Mouse (Mus musculus) embryonic facial prominence, embryonic 15.5 days (tissue): ENCODE data around the gene Efhd1. TPM values are rescaled to one million over a fixed set of nuclear protein-coding genes. Genes with fewer than 3 reads are reported as not detected.

ENCODE experiments used
- ATAC-seq: fragments of 200-750 bp; cut with Nextera tagmentation; 2 replicates; pipeline ENCODE4 v1.8.0; 2017; ENCODE audit warnings: low read depth, moderate TSS enrichment; ENCODE audit not compliant: insufficient number of reproducible peaks, low FRiP score, low TSS enrichment
- H3K27ac ChIP-seq: fragments of 300-500 bp; sonication (generic); replicated peaks from 2 replicates; pipeline ENCODE4 v1.5.1; 2015; ENCODE audit warnings: mild to moderate bottlenecking, inconsistent platforms
- H3K27me3 ChIP-seq: fragments of 300-500 bp; sonication (generic); 2 replicates; pipeline ENCODE4 v1.6.1; 2015; ENCODE audit warnings: inconsistent platforms
- H3K36me3 ChIP-seq: fragments of 300-500 bp; sonication (generic); 2 replicates; pipeline ENCODE4 v1.6.1; 2015; ENCODE audit warnings: mild to moderate bottlenecking, inconsistent platforms
- H3K4me1 ChIP-seq: fragments of 300-500 bp; sonication (generic); 2 replicates; pipeline ENCODE4 v1.6.1; 2015; ENCODE audit warnings: inconsistent platforms
- H3K4me2 ChIP-seq: fragments of 300-500 bp; sonication (generic); replicated peaks from 2 replicates; pipeline ENCODE4 v1.6.1; 2015; ENCODE audit warnings: mild to moderate bottlenecking, inconsistent platforms
- H3K4me3 ChIP-seq: fragments of 300-500 bp; sonication (generic); replicated peaks from 2 replicates; pipeline ENCODE4 v1.5.1; 2015; ENCODE audit warnings: mild to moderate bottlenecking, inconsistent platforms
- H3K9ac ChIP-seq: fragments of 300-500 bp; sonication (generic); 2 replicates; pipeline ENCODE4 v1.6.1; 2015; ENCODE audit warnings: inconsistent platforms
- H3K9me3 ChIP-seq: fragments of 300-500 bp; sonication (generic); replicated peaks from 2 replicates; pipeline ENCODE4 v1.6.1; 2016; ENCODE audit warnings: inconsistent platforms
- WGBS: fragments of 180-500 bp; shearing (Covaris S2); methylation state at CpG from one replicate; pipeline ENCODE4 v1.1.7; 2015; 5-methylcytosine and 5-hydroxymethylcytosine counted together
- polyA plus RNA-seq: library from polyadenylated mRNA; unstranded; fragments of >200 nt; fragmentation: Nextera tagmentation; extraction: Ambion mirVana; gene quantifications from 2 replicates; pipeline ENCODE4 v1.2.1, GENCODE M21; 2015

Efhd1 gene
- polyA plus RNA-seq, 1 experiment from 2014 or later: 2.8 TPM

DNA sequence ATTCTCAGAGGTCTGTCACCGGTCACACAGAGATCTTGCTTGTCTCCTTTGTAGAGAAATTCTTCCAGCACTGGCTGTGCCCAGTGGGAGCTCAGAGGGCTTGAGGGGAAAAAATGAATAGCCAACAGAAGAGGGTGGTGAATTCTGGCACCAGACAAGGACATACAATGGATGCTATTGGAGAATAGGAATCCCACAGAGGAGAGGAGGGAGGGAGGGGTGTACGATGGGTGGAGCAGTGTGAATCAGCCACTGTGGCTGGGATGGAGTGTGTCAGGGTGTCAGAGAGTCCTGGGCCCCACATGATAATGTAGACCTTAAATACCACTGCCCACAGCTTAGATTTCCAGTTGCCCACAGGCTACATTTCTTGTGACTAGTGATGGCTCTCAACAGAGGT lies 22.9 kb downstream of the Efhd1 start:
- Histone ChIP-seq H3K9ac (no peak overlapping the region), H3K27me3 (no peaks in the 10 kb centered on the region), H3K27ac (no peak overlapping the region), H3K4me3 (no peak overlapping the region), H3K4me1 (no peaks in the 10 kb centered on the region), H3K36me3 (no peaks in the 10 kb centered on the region), H3K4me2 (no peak overlapping the region), H3K9me3 (no peaks in the 10 kb centered on the region)
- ATAC-seq: no peak
- WGBS: 53% methylated on average over 2 of the region's 2 CpGs

DNA sequence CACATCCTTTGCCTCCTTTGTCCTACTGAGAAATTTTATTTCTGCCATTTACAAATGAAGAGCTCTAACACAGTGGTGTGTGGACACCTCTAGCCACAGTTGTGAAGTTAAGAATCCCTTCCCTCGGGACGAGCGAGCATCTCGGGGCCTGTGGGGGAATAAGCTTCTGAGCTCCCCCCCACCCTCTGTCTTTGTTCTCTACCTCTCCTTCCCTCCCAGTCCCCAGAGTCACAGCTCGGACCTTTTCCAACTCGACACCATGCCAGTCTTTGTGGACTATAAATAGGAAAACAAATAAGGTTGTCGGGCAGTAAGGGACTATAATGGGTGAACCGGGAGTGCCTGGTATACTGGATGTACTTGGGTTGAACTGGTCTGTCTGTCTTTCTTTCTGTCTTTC lies 27.3 kb downstream of the Efhd1 start:
- Histone ChIP-seq H3K36me3 (no peaks in the 10 kb centered on the region), H3K4me2 (no peak overlapping the region), H3K9me3 (no peaks in the 10 kb centered on the region), H3K27ac (no peak overlapping the region), H3K27me3 (no peaks in the 10 kb centered on the region), H3K4me1 (no peaks in the 10 kb centered on the region), H3K4me3 (no peak overlapping the region), H3K9ac (no peak overlapping the region)
- no peak for ATAC-seq
- WGBS: 78% methylated on average over 8 of the region's 8 CpGs

DNA sequence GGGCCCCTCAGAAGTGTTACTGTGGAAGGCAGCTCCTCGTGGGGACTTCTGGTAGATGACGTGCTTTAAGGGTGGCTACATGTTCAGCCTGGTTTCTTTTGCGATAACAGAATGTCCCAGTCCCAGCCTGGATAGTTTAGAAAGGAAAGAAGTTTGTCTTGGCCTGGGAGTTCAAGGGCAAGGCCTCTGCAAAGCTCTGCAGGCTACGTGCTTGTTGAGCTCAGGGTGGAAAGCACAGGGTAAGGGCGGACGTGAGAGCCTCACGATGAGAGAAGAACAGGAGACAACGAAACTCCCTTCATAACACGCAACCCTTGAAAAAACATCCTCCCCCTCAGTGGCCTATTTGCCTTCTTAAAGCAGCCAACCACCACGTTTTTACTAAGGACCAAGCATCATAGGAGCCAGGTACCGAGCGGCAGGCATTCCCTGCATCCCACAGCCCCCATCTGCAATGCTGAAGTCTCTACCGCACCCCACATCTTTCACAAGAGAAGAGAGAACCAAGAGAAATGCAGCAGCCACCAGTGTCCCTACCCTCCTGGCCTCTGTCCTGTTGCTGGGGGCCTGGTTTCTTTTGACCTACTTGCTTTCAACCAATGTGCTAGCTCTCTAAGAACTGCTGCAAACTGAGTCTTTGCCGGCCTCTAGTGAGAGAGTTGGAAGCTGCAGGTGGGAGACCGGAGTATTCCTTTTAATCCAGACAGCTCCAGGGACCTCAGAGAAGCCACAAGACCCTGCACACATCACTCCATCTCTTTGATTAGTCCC lies 28.4 kb downstream of the Efhd1 start:
- Histone ChIP-seq H3K4me3 (no peak overlapping the region), H3K4me1 (no peaks in the 10 kb centered on the region), H3K4me2 (no peak overlapping the region), H3K36me3 (no peaks in the 10 kb centered on the region), H3K9me3 (no peaks in the 10 kb centered on the region), H3K27me3 (no peaks in the 10 kb centered on the region), H3K9ac (no peak overlapping the region), H3K27ac (no peak overlapping the region)
- ATAC-seq: no peak
- WGBS: 67% methylated on average over 15 of the region's 15 CpGs

DNA sequence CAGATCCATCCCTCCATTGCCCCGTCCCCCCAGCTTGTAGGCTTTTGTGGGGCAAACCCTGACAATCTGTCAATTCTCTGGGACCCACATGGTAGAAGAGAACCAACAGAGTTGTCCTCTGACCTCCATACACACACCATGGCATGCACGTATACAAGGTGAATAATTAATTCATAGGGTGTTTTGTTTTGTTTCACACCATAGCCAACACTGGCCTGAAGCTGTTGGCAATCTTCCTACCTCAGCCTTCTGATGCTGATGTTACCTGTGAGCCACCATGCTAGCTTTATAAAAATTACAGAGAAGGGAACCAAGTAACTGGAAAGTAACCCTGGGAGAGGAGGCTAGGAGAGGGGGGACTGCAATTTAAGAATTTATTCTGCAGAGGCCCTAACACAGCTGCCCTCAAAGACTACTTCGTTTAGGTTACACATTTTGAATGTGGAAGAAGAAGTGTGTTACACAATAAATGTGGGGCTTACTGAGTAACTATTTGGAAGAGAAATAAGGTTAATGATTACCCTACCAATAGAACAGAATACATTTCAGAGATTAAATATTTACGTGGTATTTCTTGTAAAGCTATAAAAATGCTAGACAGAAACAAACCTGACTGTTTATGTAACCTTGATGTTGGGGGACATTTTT lies 30.0 kb downstream of the Efhd1 start:
- Histone ChIP-seq H3K9me3 (no peaks in the 10 kb centered on the region), H3K9ac (no peak overlapping the region), H3K4me3 (no peak overlapping the region), H3K36me3 (no peaks in the 10 kb centered on the region), H3K4me2 (no peak overlapping the region), H3K4me1 (no peaks in the 10 kb centered on the region), H3K27me3 (no peaks in the 10 kb centered on the region), H3K27ac (no peak overlapping the region)
- WGBS: 71% methylated on average over 4 of the region's 4 CpGs
- no peak for ATAC-seq

DNA sequence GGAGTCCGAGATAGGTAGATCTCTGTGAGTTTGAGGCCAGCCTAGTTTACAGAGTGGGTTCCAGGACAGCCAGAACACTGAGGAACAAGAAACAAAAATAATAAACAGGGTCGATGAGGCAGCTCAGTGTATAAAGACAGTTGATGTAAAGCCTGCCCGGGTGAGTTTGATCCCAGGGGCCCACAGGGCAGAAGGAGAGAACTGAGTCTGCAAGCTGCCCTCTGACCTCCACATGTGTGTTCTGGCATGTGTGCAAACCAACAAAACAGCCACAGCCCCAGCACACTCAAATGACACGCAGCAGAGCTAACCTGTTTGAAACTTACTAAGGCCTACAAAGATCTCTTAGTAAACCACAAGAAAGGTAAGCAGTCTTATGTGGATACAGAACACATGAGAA lies 30.8 kb downstream of the Efhd1 start:
- no peaks in the 10 kb centered on the region for H3K36me3 ChIP-seq
- H3K9ac ChIP-seq: no peak overlapping the region
- no peaks in the 10 kb centered on the region for H3K27me3 ChIP-seq
- ATAC-seq: no peak
- H3K4me3 ChIP-seq: no peak overlapping the region
- no peaks in the 10 kb centered on the region for H3K4me1 ChIP-seq
- no peak overlapping the region for H3K27ac ChIP-seq
- H3K4me2 ChIP-seq: no peak overlapping the region
- H3K9me3 ChIP-seq: no peaks in the 10 kb centered on the region
- WGBS: 52% methylated on average over 4 of the region's 4 CpGs

DNA sequence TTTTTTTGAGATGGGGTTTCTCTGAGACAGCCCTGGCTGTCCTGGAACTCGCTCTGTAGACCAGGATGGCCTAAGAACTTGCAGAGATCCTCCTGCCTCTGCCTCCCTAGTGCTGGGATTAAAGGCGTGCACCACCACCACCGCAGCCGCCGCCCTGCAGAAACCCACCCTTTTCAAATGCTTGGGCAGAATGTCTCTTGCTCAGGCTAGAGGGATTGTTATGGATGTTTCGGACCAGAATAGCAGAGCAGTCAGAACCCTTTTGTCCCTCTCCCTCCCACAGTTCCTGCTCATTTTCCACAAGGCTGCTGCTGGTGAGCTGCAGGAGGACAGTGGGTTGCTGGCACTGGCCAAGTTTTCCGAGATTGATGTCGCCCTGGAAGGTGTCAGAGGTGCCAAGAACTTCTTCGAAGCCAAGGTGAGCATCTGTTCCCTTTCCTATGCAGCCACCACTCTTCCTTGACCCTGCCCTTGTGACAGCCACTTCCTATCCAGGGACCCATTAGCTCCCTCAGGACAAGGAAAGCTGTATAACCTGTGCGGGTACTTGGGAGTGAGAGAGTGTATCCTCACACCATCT lies 33.3 kb downstream of the Efhd1 start:
- Histone ChIP-seq H3K4me1 (no peaks in the 10 kb centered on the region), H3K9ac (no peak overlapping the region), H3K27me3 (no peaks in the 10 kb centered on the region), H3K4me2 (no peak overlapping the region), H3K27ac (no peak overlapping the region), H3K4me3 (no peak overlapping the region), H3K36me3 (no peaks in the 10 kb centered on the region), H3K9me3 (no peaks in the 10 kb centered on the region)
- ATAC-seq: no peak
- 84% methylated on average over 10 of the region's 10 CpGs for WGBS

DNA sequence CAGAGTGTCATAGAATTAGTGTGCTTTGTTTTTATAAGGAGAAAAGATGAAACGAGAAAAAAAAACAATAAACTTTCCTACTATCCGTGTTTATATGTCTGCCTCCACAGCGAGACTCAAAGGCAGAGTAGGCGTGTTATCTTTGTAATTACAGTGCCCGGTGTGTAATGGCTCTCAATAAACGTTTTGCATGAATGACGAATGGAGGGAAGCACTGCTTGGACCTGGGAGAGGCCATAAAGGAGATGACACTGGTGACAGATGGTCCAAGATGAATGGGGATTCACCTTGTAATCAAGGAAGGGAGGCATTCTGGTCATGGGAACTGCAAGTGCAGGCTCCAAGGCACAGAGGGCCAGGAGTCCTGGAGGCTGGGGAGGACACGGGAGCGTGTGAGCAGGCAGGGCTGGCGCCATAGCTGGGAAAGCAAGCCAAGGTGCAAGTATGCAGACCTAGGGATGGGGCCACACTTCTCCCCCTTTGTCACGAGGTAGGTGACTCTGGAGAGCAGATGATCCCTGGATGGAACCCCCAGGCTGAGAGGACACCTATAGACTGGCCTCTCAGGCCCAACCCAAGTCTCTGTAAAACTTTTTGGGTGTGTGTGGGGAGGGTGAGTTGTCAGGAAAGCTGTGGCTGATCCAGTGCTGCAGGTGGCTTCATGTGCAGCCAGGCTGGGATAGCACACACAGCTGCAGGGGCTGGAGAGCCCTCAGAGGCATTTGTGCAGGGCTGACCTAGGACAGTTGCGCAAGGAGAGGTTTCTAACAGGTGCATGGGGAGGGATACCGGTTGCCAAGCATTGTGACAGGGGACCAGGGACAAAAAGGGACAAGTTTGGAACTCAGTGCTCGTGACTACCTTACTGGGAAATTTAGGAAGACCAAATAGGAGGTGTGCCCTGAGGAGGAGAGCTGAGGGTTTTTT lies 36.5 kb downstream of the Efhd1 start:
- no peaks in the 10 kb centered on the region for H3K4me1 ChIP-seq
- H3K9ac ChIP-seq: no peak overlapping the region
- H3K27me3 ChIP-seq: no peaks in the 10 kb centered on the region
- H3K36me3 ChIP-seq: no peaks in the 10 kb centered on the region
- no peak overlapping the region for H3K4me3 ChIP-seq
- H3K27ac ChIP-seq: no peak overlapping the region
- H3K4me2 ChIP-seq: no peak overlapping the region
- 74% methylated on average over 14 of the region's 14 CpGs for WGBS
- H3K9me3 ChIP-seq: no peaks in the 10 kb centered on the region
- no peak for ATAC-seq

DNA sequence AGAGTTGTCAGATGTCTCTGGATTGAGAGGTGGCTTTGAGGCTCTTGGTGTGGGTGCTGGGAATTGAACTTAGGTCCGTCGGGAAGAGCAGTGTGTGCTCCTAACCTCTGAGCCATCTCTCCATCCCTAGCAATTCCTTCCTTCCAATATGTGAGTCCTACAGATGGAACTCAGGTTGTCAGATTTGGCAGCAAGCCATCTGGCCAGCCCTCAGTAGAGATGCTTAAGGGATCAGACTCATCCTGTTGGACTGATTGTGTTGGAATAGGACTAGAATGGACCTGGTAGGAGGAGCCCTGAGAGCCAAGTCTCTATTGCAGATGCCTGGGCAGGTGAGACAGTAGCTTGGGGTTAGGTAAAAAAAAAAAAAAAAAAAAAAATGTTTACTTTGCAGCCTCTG lies 37.8 kb downstream of the Efhd1 start:
- Histone ChIP-seq H3K9me3 (no peaks in the 10 kb centered on the region), H3K36me3 (no peaks in the 10 kb centered on the region), H3K9ac (no peak overlapping the region), H3K27ac (no peak overlapping the region), H3K4me2 (no peak overlapping the region), H3K4me3 (no peak overlapping the region), H3K4me1 (no peaks in the 10 kb centered on the region), H3K27me3 (no peaks in the 10 kb centered on the region)
- 82% methylated on average over 2 of the region's 2 CpGs for WGBS
- ATAC-seq: no peak

DNA sequence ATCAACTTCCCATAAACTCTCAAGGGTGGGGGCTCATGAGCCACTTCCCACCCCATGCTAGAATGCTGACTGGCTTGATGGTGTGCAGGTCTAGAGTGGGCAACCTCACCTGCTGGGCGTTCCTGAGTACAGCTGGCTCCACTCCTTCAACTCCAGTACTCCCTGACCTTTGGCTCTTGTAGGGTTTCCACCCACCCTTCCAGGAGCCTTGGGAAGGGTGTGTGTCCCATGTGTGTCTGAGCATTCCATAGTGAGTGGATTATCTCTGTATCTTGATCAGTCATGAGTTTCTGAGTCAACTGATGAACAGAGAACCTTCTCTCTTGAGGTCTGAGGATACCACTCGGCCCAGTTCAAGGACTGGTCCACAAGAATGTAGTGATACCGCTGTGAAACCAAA lies 44.8 kb downstream of the Efhd1 start:
- no peak for ATAC-seq
- Histone ChIP-seq H3K9ac (no peak overlapping the region), H3K9me3 (no peaks in the 10 kb centered on the region), H3K27ac (no peak overlapping the region), H3K36me3 (no peaks in the 10 kb centered on the region), H3K4me2 (no peak overlapping the region), H3K4me3 (no peak overlapping the region), H3K27me3 (no peaks in the 10 kb centered on the region), H3K4me1 (no peaks in the 10 kb centered on the region)
- WGBS: 79% methylated on average over 3 of the region's 3 CpGs

DNA sequence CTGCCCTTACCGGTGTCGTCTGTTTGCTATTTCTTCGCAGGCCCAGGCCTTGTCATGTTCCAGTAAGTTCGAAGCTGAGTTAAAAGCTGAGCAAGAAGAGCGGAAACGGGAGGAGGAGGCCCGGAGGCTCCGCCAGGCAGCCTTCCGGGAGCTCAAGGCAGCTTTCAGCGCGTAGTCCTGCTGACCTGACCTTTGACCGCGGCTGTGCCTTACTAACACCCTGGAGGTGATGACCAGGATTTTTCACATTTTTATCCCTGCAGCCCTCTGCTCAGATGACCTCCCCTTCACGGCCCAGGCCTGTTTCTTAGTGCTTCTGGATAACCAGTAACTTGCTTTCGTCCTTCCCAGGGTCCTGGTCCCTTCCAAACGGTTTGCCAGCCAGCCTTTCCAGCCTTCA lies 45.5 kb downstream of the Efhd1 start:
- Histone ChIP-seq H3K9ac (no peak overlapping the region), H3K27ac (no peak overlapping the region), H3K4me1 (no peaks in the 10 kb centered on the region), H3K4me3 (no peak overlapping the region), H3K9me3 (no peaks in the 10 kb centered on the region), H3K4me2 (no peak overlapping the region), H3K27me3 (no peaks in the 10 kb centered on the region), H3K36me3 (no peaks in the 10 kb centered on the region)
- no peak for ATAC-seq
- 62% methylated on average over 16 of the region's 16 CpGs for WGBS

DNA sequence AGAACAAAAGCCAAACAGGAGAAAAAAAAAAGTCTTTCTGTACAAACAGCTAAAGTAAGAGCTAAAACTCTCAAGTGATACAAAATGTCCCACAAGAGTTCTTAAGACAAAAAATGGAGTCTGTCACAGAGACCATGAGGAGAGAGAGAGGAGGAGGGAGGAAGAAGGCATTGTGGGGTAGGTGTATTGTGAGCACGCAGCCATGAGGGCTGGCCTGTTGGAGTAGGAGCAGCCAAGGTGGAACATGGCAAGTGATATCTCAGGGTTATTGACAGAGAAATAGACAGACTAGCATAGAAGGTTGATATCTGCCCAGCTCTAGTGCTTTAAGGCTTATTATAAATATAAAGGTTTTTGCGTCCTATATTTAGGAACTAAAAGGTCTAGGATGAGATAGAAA lies 48.5 kb downstream of the Efhd1 start:
- Histone ChIP-seq H3K9me3 (no peaks in the 10 kb centered on the region), H3K36me3 (no peaks in the 10 kb centered on the region), H3K4me3 (no peak overlapping the region), H3K4me1 (0 out of 2 replicates have a peak, but pooled peaks cover 6% of the 10 kb centered on the region), H3K9ac (no peak overlapping the region), H3K27ac (no peak overlapping the region), H3K4me2 (no peak overlapping the region), H3K27me3 (no peaks in the 10 kb centered on the region)
- WGBS: 91% methylated on average over 2 of the region's 2 CpGs
- ATAC-seq: no peak
